Mouse (Mus musculus): ENCODE data around the gene Rab20.
A peak's percentile ranks its signal among the peaks of the same experiment; 100 is the strongest.

Gene Rab20

GRCm38 (mm10) chr8:11457278-11457677, 21.2 kb downstream of the Rab20 start:
- no peak for DNase-seq (ENCODE audit: low read depth, low spot score)

- no peak for DNase-seq (ENCODE audit: low read depth, low spot score)
Observed at GRCm38 (mm10) chr8:11454228-11454627, 24.3 kb downstream of the Rab20 start.

GRCm38 (mm10) chr8:11452974-11453373, 25.5 kb downstream of the Rab20 start:
- peak; percentile 29 for DNase-seq (ENCODE audit: low read depth, low spot score)

- peak; percentile 47 for DNase-seq (ENCODE audit: low read depth, low spot score)
Observed at GRCm38 (mm10) chr8:11452559-11452958, 26.0 kb downstream of the Rab20 start.

GRCm38 (mm10) chr8:11452152-11452551, 26.4 kb downstream of the Rab20 start:
- no peak for DNase-seq (ENCODE audit: low read depth, low spot score)

GRCm38 (mm10) chr8:11450184-11451113, 28.1 kb downstream of the Rab20 start:
- DNase-seq (ENCODE audit: low read depth, low spot score), result peak; percentile 23

- DNase-seq (ENCODE audit: low read depth, low spot score), result no peak
Observed at GRCm38 (mm10) chr8:11447910-11448570, 30.5 kb downstream of the Rab20 start.

- DNase-seq (ENCODE audit: low read depth, low spot score), result no peak
Observed at GRCm38 (mm10) chr8:11445790-11446189, 32.7 kb downstream of the Rab20 start.

GRCm38 (mm10) chr8:11444216-11444615, 34.3 kb downstream of the Rab20 start:
- DNase-seq (ENCODE audit: low read depth, low spot score), result no peak

- no peak for DNase-seq (ENCODE audit: low read depth, low spot score)
Observed at GRCm38 (mm10) chr8:11443611-11444010, 34.9 kb downstream of the Rab20 start.

GRCm38 (mm10) chr8:11441291-11441690, 37.2 kb downstream of the Rab20 start:
- DNase-seq (ENCODE audit: low read depth, low spot score), result no peak

GRCm38 (mm10) chr8:11437862-11438261, 40.6 kb downstream of the Rab20 start:
- no peak for DNase-seq (ENCODE audit: low read depth, low spot score)

GRCm38 (mm10) chr8:11430688-11431087, 47.8 kb downstream of the Rab20 start:
- DNase-seq (ENCODE audit: low read depth, low spot score), result peak; percentile 16

- no peak for DNase-seq (ENCODE audit: low read depth, low spot score)
Observed at GRCm38 (mm10) chr8:11423091-11423490, 55.4 kb downstream of the Rab20 start.

GRCm38 (mm10) chr8:11421968-11422367, 56.5 kb downstream of the Rab20 start:
- DNase-seq (ENCODE audit: low read depth, low spot score), result no peak

- peak; percentile 31 for DNase-seq (ENCODE audit: low read depth, low spot score)
Observed at GRCm38 (mm10) chr8:11421105-11421504, 57.4 kb downstream of the Rab20 start.

- DNase-seq (ENCODE audit: low read depth, low spot score), result peak; percentile 63
Observed at GRCm38 (mm10) chr8:11419645-11420044, 58.9 kb downstream of the Rab20 start.

GRCm38 (mm10) chr8:11419232-11419631, 59.3 kb downstream of the Rab20 start:
- no peak for DNase-seq (ENCODE audit: low read depth, low spot score)

- DNase-seq (ENCODE audit: low read depth, low spot score), result no peak
Observed at GRCm38 (mm10) chr8:11417762-11418161, 60.7 kb downstream of the Rab20 start.

GRCm38 (mm10) chr8:11415089-11415488, 63.4 kb downstream of the Rab20 start:
- DNase-seq (ENCODE audit: low read depth, low spot score), result no peak

GRCm38 (mm10) chr8:11414304-11414703, 64.2 kb downstream of the Rab20 start:
- DNase-seq (ENCODE audit: low read depth, low spot score), result no peak

- DNase-seq (ENCODE audit: low read depth, low spot score), result no peak
Observed at GRCm38 (mm10) chr8:11412450-11412849, 66.1 kb downstream of the Rab20 start.

Measured in CD4-positive helper T cell, adult 2 months (primary cell).